Mouse (Mus musculus): ENCODE results near the gene Keap1.
"Not testable (repeated sequence)": the region's sequence is repeated elsewhere in the genome, so short reads cannot be mapped to it uniquely, and the experiment has no call there.

The Keap1 gene

DNA sequence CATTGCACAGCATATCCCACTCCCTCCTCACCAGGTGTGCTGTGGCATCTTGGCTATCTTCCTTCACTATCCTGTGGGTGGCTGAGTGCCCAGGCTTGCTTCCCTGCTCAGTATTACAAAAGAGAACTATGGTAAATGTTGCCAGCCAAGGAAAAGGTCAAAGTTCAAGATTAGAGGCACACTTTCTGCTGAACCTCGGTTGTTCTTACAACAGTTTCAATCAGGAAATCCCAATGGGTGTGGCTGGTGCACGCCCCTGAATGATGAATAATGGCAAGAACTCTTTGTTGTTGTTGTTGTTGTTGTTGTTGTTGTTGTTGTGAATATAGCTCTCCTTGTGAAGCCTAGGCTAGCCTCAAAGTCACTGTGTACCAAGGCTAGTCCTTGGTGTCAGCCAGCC, 22.7 kb upstream of the Keap1 start:
- DNase-seq (ENCODE audit: low spot score) = no peak

- no peak for DNase-seq (ENCODE audit: low spot score)
These were observed 21.4 kb upstream of the Keap1 start for GRCm38 (mm10) chr9:21260491-21261040.

- not testable (repeated sequence) for DNase-seq (ENCODE audit: low spot score)
These were observed 17.2 kb upstream of the Keap1 start for GRCm38 (mm10) chr9:21256349-21256748.

DNA sequence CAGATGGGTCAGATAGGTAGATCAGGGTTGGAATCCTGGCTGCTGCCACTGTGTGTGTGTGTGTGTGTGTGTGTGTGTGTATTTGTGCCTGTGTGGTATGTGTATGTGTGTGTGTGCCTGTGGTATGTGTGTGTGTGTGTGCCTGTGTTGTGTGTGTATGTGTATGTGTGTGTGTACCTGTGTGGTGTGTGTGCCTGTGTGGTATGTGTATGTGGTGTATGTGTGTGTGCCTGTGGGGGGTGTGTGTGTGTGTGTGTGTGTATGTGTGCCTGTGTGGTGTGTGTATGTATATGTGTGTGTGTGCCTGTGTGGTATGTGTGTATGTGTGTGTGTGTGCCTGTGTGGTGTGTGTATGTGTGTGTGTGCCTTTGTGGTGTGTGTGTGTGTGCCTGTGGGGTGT, 15.5 kb upstream of the Keap1 start:
- DNase-seq (ENCODE audit: low spot score) = no peak

DNA sequence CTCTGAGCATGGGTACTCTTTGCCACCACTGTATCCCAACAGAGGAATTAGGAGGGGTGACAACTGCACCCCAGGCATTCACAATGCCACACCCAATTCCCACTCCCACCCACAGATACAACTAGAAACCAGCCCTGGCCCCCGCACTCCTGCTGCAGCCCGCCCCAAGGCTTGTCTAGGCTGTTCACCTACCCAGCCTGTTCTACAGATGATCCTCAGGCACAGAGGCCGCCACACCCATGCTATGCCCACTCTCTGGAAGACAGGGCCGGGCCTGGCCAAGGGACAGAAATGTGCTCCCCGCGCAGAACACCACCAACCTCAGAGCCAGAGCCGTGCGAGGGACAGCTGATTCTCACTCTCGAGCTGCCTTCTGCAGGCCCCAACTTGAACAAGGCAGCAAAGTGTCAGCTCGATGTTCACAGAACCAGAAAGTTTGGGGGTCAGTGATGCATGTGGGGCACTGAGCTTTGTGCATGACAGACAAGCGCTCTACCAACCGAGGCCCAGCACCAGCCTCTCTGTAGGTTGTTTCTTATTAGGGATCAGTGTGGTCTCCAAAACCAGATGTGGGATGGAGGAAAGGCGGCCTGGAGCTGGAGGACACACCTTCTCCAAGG, 12.1 kb upstream of the Keap1 start:
- no peak for DNase-seq (ENCODE audit: low spot score)

DNA sequence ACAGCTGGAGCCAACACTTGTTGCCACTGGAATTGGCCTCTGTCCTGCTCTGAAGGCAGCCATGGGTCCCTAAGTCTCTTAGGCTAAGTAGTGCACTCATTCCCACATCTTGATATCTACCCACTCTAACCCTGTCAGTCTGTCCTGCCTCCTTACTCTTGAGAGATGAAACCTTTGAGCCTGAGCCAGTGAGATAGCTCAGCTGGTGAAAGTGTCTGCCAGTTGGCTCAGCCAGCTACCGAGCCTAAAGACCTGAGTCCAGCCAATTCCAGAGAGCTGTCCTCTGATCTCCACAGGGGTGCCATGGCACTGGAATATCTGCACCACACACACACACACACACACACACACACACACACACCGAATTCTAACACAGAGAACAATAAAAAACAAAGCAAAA, 11.3 kb upstream of the Keap1 start:
- no peak for DNase-seq (ENCODE audit: low spot score)

GRCm38 (mm10) chr9:21249629-21250508, 10.7 kb upstream of the Keap1 start:
- DNase-seq (ENCODE audit: low spot score) = no peak

- no peak for DNase-seq (ENCODE audit: low spot score)
These were observed 9.2 kb upstream of the Keap1 start, which contains the start of gene S1pr5 for GRCm38 (mm10) chr9:21248326-21248725. TSS of gene S1pr5 (minus strand) at chr9:21248443.

GRCm38 (mm10) chr9:21246342-21246741, 7.2 kb upstream of the Keap1 start:
- DNase-seq (ENCODE audit: low spot score) = no peak

DNA sequence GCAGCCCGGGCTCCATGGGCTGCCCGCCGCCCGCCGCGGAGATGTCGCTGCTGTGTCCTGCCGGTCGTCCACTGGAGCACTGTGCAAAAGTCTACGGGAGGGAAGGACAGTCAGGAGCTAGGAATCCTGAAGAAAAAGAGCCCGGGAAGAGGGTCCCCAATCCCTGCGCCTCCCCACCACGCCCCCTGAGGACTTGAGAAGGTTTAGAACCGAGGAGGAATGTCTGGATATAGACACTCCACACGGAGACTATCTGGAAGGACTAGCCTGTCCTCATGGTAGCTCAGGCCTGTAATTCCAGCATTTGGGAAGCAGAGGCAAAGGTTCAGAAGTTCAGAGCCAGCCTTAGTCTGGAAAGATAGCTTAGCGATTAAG, 5.9 kb upstream of the Keap1 start:
- no peak for DNase-seq (ENCODE audit: low spot score)

DNA sequence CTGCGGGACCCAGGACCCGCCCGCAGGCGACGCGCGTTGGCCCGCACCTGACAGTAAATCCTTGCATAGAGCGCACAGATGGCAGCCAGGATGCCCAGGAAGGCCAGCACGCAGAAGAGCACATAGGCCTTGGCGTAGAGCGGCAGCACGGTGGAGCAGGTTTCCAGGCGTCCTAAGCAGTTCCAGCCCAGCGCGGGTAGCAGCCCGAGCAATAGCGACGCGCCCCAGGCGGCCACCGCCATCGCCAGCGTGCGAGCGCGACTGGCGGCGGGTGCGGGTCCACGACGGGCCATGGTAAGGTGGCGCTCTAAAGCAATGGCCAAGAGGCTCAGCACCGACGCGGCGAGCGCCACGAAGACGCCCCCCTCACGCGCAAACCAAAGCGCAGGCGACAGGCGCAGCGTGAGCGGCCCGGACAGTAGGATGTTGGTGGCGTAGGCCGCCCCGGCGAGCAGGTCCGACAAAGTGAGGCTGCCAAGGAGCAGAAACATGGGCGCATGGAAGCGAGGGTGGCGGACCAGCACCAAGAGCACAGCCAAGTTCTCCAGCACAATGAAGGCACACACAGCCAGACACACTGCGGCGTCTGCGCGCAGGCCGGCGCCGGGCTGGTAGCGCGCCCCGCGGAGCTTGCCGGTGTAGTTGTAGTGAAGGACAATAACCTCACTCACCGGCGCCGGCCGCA, 5.4 kb upstream of the Keap1 start:
- DNase-seq (ENCODE audit: low spot score) = no peak

DNA sequence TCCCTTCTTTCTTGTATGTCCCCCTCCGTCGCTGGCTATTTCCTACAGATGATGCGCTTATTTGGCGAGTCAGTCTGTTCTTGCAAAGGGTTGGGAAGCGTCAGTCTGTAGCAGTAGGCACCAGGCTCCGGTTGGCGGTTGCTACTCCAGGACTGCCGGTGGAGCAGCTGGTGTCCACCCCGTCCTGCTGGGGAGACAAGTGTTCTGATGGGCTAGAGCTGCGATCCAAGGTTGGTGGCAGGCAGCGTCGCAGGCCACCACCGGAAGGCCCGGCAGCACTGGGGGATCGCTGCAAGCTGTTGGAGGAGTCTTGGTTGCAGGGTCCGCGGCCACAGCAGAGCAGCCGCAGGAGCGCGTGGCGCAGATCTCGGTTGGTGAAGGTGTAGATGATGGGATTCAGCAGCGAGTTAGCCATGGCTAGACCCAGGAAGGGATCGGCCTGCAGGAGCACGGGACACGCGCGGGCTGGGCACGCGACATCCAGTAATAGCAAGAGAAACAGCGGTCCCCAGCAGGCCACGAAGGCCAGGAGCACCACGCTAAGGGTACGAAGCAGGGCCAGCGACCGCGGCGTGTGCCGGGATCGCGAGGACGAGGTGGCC, 4.8 kb upstream of the Keap1 start:
- DNase-seq (ENCODE audit: low spot score) = no peak

DNA sequence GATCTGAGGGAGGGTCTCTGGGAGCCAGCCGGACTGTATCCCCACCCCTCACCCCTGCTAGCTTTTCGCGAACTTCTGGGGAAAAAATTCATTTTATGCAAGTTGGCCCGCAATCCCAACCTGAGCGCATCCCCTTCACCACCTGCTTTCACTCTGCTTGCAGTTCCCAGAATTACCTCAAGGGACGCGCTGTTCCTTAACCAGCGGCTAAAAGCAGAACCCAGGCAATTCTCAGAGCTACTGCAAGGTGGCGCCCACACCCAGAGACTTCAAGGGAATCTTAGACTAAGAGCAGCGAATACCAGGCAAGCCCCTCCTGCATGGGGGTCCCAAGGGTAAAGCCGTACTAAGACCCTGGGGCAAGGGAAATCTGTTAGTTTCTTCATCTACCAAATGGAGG, 2.2 kb upstream of the Keap1 start:
- DNase-seq (ENCODE audit: low spot score) = peak; percentile 82

GRCm38 (mm10) chr9:21239465-21239848, 296 bp upstream of the Keap1 start:
- no peak for DNase-seq (ENCODE audit: low spot score)

DNA sequence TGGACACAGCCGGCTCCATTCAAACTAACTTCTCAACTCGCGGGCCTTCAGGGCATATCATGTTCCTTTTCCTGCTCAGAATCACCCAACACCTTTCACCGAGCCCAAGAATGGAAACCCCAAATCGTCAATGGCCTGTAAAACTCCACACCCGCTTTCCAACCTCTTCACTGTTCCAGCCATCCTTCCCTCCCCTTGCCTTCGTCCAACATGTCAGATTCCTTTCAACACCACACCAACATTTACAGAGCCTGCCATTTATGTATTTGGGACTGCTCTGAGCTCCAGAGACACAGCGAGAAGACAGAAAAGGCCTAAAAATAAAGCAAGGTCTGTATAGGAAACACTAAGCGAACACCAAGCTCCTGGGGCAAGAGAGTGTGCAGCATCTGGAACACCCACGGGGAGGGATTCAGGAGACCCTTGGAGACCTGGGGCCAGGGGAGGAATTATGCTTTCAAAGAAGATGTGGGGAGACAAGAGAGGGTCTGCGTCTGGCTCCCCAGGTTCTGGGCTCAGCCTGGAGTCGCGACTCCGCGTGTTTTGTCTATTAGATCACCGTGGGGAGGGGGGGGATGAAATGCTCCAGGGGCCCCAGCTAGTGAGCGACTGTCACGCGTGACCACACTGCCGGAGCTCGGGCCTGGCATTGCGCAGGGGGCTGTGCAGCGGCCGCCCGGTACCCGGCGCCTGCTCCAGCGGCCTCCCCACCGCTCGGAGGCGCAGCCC, 993 bp downstream of the Keap1 start:
- DNase-seq (ENCODE audit: low spot score) = no peak

DNA sequence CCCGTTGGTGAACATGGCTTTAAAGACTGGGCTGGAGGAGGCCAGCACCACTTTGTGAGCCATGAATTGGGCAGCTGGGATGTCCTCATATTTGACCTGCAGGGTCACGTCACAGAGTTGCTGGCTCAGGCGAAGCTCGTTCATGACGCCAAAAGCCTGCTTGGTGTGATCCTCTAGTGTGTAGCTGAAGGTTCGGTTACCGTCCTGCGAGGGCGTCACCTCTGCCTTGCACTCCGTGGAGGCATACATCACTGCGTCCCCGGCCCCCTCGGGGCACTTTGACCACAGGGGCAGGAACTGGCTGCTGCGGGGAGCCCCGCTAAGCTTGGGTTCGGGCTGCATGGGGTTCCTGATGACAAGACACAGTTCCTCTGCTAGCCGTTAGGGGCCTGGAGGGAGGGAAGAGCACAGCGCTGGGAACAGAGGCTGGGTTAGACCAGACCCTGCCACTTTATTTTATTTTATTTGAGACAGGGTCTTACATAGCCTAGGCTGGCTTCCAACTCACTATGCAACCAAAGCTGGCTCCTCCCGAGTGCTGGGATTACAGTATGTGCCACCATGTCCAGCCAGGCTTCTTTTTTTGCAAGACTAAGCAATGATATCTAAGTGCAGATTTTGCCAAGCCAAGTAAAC, 1.7 kb downstream of the Keap1 start:
- DNase-seq (ENCODE audit: low spot score) = no peak

DNA sequence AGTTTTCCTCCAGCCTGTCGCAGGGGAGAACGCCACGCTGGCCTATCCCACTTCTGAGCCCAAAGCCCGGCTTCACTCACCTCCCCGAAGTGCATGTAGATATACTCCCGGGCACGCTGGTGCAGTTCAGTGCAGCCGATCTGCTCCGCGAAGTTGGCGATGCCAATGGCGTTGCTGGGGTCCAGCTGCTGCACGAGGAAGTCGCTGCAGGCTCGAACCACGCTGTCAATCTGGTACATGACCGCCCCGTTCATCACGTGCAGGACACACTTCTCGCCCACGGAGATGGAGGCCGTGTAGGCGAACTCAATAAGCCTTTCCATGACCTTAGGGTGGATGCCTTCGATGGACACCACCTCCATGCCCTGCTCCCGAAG, 2.2 kb downstream of the Keap1 start:
- DNase-seq (ENCODE audit: low spot score) = no peak

GRCm38 (mm10) chr9:21235341-21235740, 3.8 kb downstream of the Keap1 start:
- no peak for DNase-seq (ENCODE audit: low spot score)

DNA sequence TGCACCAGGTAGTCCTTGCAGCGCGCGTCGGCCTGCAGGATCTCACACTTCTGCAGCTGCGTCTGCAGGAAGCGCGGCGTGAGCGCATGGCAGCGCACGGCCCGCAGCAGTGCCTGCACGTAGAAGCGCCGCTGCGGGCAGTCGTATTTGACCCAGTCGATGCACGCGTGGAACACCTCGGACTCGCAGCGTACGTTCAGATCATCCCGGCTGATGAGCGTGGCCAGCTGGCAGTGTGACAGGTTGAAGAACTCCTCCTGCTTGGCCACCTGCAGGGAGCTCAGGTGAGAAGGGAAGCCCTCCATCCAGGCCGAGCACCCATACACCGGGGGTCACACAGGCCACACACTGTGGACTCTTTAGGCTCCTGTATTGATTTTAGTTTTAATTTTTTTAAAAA, 5.4 kb downstream of the Keap1 start:
- no peak for DNase-seq (ENCODE audit: low spot score)

GRCm38 (mm10) chr9:21233366-21233765, 5.8 kb downstream of the Keap1 start:
- no peak for DNase-seq (ENCODE audit: low spot score)

GRCm38 (mm10) chr9:21232867-21233266, 6.3 kb downstream of the Keap1 start:
- DNase-seq (ENCODE audit: low spot score) = no peak

Data from spleen, adult 12 weeks (tissue).